31 mouse cellular contexts compared by ENCODE assay signal in the genomic region with DNA sequence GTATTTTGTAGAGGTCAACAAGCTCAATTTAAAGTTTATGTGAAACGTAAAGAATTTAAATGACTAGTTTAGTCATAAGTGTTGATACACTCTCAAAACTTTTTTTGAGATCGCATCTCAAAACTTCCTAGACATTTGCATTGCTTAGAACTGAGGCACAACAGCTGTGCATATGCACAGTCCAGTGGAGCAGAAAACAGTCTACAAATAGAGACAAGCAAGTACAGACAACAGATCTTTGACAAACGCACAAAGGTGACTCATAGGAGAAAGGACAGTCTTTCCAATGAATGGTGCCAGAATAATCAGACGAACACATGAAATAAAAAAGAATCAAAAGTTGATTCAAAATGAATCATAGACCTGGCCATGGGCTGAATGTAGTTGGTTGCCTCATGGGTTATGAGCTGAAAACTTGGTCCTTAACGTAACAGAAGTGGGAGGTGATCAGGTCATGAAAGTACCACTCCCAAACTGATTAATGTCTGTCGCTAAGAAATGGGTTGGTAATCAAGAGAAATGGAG. TPM values are rescaled to one million over a fixed set of nuclear protein-coding genes. Genes with fewer than 3 reads are reported as not detected.
"Had no signal": no experiment of that assay in that cellular context is flagged by ENCODE, and none has a peak within 500 bp of the region (broad histone marks: within the 10 kb centered on the region; RNA-seq: fewer than 3 reads in every experiment).

No protein-coding gene starts in this region.

- H3K9ac ChIP-seq: heart, embryonic 12.5 days; hindbrain, embryonic 12.5 days; hindbrain, embryonic 14.5 days; intestine, embryonic 15.5 days; limb, embryonic 13.5 days; limb, embryonic 15.5 days; liver, embryonic 12.5 days; liver, embryonic 14.5 days had no signal

- H3K9me3 ChIP-seq: heart, embryonic 10.5 days; heart, embryonic 12.5 days; hindbrain, embryonic 10.5 days; hindbrain, embryonic 12.5 days; intestine, embryonic 15.5 days; limb, embryonic 13.5 days; limb, embryonic 15.5 days; liver, embryonic 12.5 days had no signal

- H3K36me3 ChIP-seq: heart, embryonic 10.5 days; heart, embryonic 12.5 days; hindbrain, embryonic 10.5 days; hindbrain, embryonic 12.5 days; intestine, embryonic 15.5 days; limb, embryonic 13.5 days; limb, embryonic 15.5 days; liver, embryonic 12.5 days had no signal

- DNase-seq: gastrocnemius, postnatal 14 days; gastrocnemius, postnatal 36 days; heart, postnatal 10 days; heart, postnatal 4 days; kidney, adult 18-20 months; kidney, adult 8-10 months; kidney, postnatal 10 days; kidney, postnatal 25 days; kidney, postnatal 4 days; left cerebral cortex, postnatal 4 days had no signal

- H3K4me3 ChIP-seq: heart, embryonic 10.5 days; heart, embryonic 12.5 days; hindbrain, embryonic 10.5 days; hindbrain, embryonic 12.5 days; intestine, embryonic 15.5 days; layer of hippocampus, adult 2 months; limb, embryonic 13.5 days; limb, embryonic 15.5 days; liver, embryonic 12.5 days had no signal

- H3K27me3 ChIP-seq: heart, embryonic 12.5 days; hindbrain, embryonic 12.5 days; intestine, embryonic 15.5 days; limb, embryonic 13.5 days; limb, embryonic 15.5 days; liver, embryonic 12.5 days had no signal

- H3K27ac ChIP-seq: heart, embryonic 10.5 days; hindbrain, embryonic 10.5 days; hindbrain, embryonic 12.5 days; hindbrain, embryonic 14.5 days; intestine, embryonic 15.5 days; layer of hippocampus, adult 2 months; limb, embryonic 13.5 days; limb, embryonic 15.5 days; liver, embryonic 12.5 days; liver, embryonic 14.5 days had no signal

- H3K4me1 ChIP-seq: hindbrain, embryonic 10.5 days; hindbrain, embryonic 12.5 days; intestine, embryonic 15.5 days; limb, embryonic 13.5 days; limb, embryonic 15.5 days had no signal

- ATAC-seq: hindbrain, embryonic 16.5 days; inflammation-experienced regulatory T-cells, adult 6 months; intestine, embryonic 15.5 days; intestine, postnatal 0 days; liver, embryonic 12.5 days had no signal

- H3K4me2 ChIP-seq: heart, embryonic 12.5 days; hindbrain, embryonic 12.5 days; hindbrain, embryonic 14.5 days; intestine, embryonic 15.5 days; limb, embryonic 13.5 days; limb, embryonic 15.5 days; liver, embryonic 12.5 days had no signal

RNA-seq across cellular contexts. Expression of gene Dydc2, which starts 38.0 kb away (rescaled TPM):
- polyA plus RNA-seq: inflammation-experienced regulatory T-cells, adult 6 months; intestine, embryonic 15.5 days; intestine, postnatal 0 days; kidney, embryonic 14.5 days; kidney, embryonic 16.5 days; limb, embryonic 11.5 days; limb, embryonic 13.5 days; limb, embryonic 15.5 days; liver, adult 2 months; liver, embryonic 12.5 days; liver, embryonic 14.5 days had no signal

RNA-seq across cellular contexts. Expression of gene Dydc1, which starts 41.7 kb away (rescaled TPM):
- polyA plus RNA-seq: gonadal fat pad, adult 2 months; heart, embryonic 10.5 days; heart, embryonic 12.5 days; heart, embryonic 14.5 days; heart, embryonic 16.5 days; hindbrain, embryonic 10.5 days; hindbrain, embryonic 14.5 days; inflammation-experienced regulatory T-cells, adult 6 months; intestine, embryonic 15.5 days; intestine, postnatal 0 days; kidney, embryonic 14.5 days; kidney, embryonic 16.5 days; limb, embryonic 11.5 days; limb, embryonic 13.5 days; limb, embryonic 15.5 days; liver, adult 2 months; liver, embryonic 12.5 days had no signal
